Mouse (Mus musculus) myocyte (in vitro differentiated cells): ENCODE results near the gene Slc13a2. TPM values are rescaled to one million over a fixed set of nuclear protein-coding genes. Genes with fewer than 3 reads are reported as not detected.

Experiments
- H3K27me3 ChIP-seq: one replicate; pipeline ENCODE4 v1.6.1; 2011; ENCODE audit not compliant: control insufficient read depth, insufficient read depth, insufficient read length
- H3K36me3 ChIP-seq: one replicate; pipeline ENCODE4 v1.6.1; 2011; ENCODE audit not compliant: control insufficient read depth, insufficient read depth
- H3K4me2 ChIP-seq: one replicate; pipeline ENCODE4 v1.6.1; 2011; ENCODE audit warnings: low read depth, control low read depth
- H3K4me3 ChIP-seq: one replicate; pipeline ENCODE4 v1.5.1; 2011; ENCODE audit warnings: mild to moderate bottlenecking, control low read depth, moderate library complexity
- H3K79me2 ChIP-seq: one replicate; pipeline ENCODE4 v1.6.1; 2011; ENCODE audit not compliant: control insufficient read depth, insufficient read depth
- H3ac ChIP-seq: one replicate; pipeline ENCODE4 v1.6.1; 2011; ENCODE audit not compliant: control insufficient read depth, insufficient read length
- CEBPB ChIP-seq: IDR thresholded peaks from 2 replicates; pipeline ENCODE4 v1.6.1; 2011; ENCODE audit warnings: mild to moderate bottlenecking, moderate library complexity; ENCODE audit not compliant: poor library complexity, insufficient read depth, severe bottlenecking
- E2F4 ChIP-seq: IDR thresholded peaks from one replicate; pipeline ENCODE4 v1.6.1; 2011; ENCODE audit warnings: mild to moderate bottlenecking, control low read depth, moderate library complexity; ENCODE audit not compliant: insufficient read depth
- MAX ChIP-seq: IDR thresholded peaks from one replicate; pipeline ENCODE4 v1.6.1; 2011; ENCODE audit warnings: low read depth, mild to moderate bottlenecking, control low read depth
- MYOD1 ChIP-seq, 3 experiments: IDR thresholded peaks; one replicate each; pipeline ENCODE4 v1.6.1; 2011; ENCODE audit warnings: control low read depth in 2 of 3, low read depth in 2 of 3, mild to moderate bottlenecking in 2 of 3, moderate library complexity in 1 of 3; ENCODE audit not compliant: insufficient read length in 2 of 3, control insufficient read depth in 1 of 3
- MYOG ChIP-seq, 3 experiments: IDR thresholded peaks; one replicate each; pipeline ENCODE4 v1.6.1; 2011; ENCODE audit warnings: control low read depth in 2 of 3, low read depth in 2 of 3, mild to moderate bottlenecking in 2 of 3; ENCODE audit not compliant: insufficient read length in 2 of 3, control insufficient read depth in 1 of 3, insufficient read depth in 1 of 3
- POLR2A ChIP-seq: IDR thresholded peaks from one replicate; pipeline ENCODE4 v1.6.1; 2011; ENCODE audit warnings: low read depth, mild to moderate bottlenecking, control low read depth, moderate library complexity; ENCODE audit not compliant: insufficient read length
- POLR2AphosphoS2 ChIP-seq: IDR thresholded peaks from one replicate; pipeline ENCODE4 v1.6.1; 2011; ENCODE audit warnings: low read depth, control low read depth; ENCODE audit not compliant: insufficient read length
- REST ChIP-seq: IDR thresholded peaks from one replicate; pipeline ENCODE4 v1.6.1; 2011; ENCODE audit warnings: mild to moderate bottlenecking, control low read depth, moderate library complexity; ENCODE audit not compliant: insufficient read depth, insufficient read length
- SRF ChIP-seq: IDR thresholded peaks from one replicate; pipeline ENCODE4 v1.6.1; 2011; ENCODE audit warnings: low read depth; ENCODE audit not compliant: control insufficient read depth, insufficient read length
- TCF12 ChIP-seq: IDR thresholded peaks from one replicate; pipeline ENCODE4 v1.6.1; 2011; ENCODE audit warnings: mild to moderate bottlenecking, control low read depth; ENCODE audit not compliant: poor library complexity, insufficient read depth, severe bottlenecking
- TCF3 ChIP-seq: IDR thresholded peaks from one replicate; pipeline ENCODE4 v1.6.1; 2011; ENCODE audit warnings: low read depth, control low read depth; ENCODE audit not compliant: insufficient read length
- USF1 ChIP-seq: IDR thresholded peaks from one replicate; pipeline ENCODE4 v1.6.1; 2011; ENCODE audit warnings: low read depth, mild to moderate bottlenecking, control low read depth, moderate library complexity
- polyA plus RNA-seq: library from polyadenylated mRNA; unstranded; fragments of >200 nt; fragmentation: generic; extraction: Trizol; gene quantifications from one replicate; pipeline ENCODE4 v1.2.1, GENCODE M21; 2012; ENCODE audit warnings: missing spikeins

Slc13a2 gene
- polyA plus RNA-seq, 1 experiment: 0.01 TPM

DNA sequence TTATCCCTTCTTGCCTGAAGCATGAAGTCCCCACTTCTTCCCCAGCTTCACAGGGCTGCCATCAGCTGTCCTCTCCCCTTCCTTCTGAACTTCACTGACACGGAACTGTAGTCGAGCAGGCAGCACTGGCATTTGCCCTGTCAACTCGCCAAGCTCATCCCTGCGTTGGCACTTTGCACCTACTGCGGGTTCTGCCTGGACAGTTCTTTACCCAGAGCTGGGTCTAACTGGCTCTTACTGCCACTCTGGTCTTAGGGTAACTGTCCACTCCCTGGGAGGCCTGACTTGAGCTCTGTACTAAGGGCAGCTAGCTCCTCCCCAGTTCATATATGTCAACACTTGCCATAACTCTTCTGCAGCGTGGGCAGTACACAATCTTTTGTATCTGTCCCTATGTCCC is 5.2 kb downstream of the Slc13a2 start:
- Histone ChIP-seq H3K36me3 (no peaks in the 10 kb centered on the region), H3ac (no peak overlapping the region), H3K4me2 (no peak overlapping the region), H3K27me3 (no peaks in the 10 kb centered on the region), H3K4me3 (no peak overlapping the region), H3K79me2 (no peaks in the 10 kb centered on the region)
- TF ChIP-seq POLR2A: no peak
- no peak for TF ChIP-seq MAX
- no peak for TF ChIP-seq POLR2AphosphoS2

- Histone ChIP-seq H3K79me2 (no peaks in the 10 kb centered on the region), H3K4me3 (no peak overlapping the region), H3K36me3 (no peaks in the 10 kb centered on the region), H3K27me3 (no peaks in the 10 kb centered on the region), H3K4me2 (no peak overlapping the region), H3ac (no peak overlapping the region)
- TF ChIP-seq TCF3: no peak
- TF ChIP-seq SRF: no peak
- no peak for TF ChIP-seq REST
- no peak for TF ChIP-seq CEBPB
- TF ChIP-seq POLR2A: no peak
- no peak for TF ChIP-seq USF1
- TF ChIP-seq MAX: no peak
- TF ChIP-seq E2F4: no peak
- no peak for TF ChIP-seq POLR2AphosphoS2
- TF ChIP-seq MYOG (IDR thresholded peaks at IDR 0.05; ENCODE audit: control insufficient read depth in 1 of 3, insufficient read depth in 1 of 3, insufficient read length in 2 of 3, low read depth in 2 of 3): no peak
- TF ChIP-seq TCF12: no peak
- TF ChIP-seq MYOD1 (IDR thresholded peaks at IDR 0.05; ENCODE audit: control insufficient read depth in 1 of 3, insufficient read length in 2 of 3, low read depth in 2 of 3): no peak
Measured at GRCm38 (mm10) chr11:78412861-78413260, 9.2 kb downstream of the Slc13a2 start.

- TF ChIP-seq MAX (no peak), E2F4 (no peak), POLR2AphosphoS2 (no peak), POLR2A (no peak), TCF3 (no peak), TCF12 (no peak), CEBPB (no peak), MYOD1 (IDR thresholded peaks at IDR 0.05; ENCODE audit: control insufficient read depth in 1 of 3, insufficient read length in 2 of 3, low read depth in 2 of 3) (no peak), REST (no peak), SRF (no peak)
- no peak overlapping the region for H3ac ChIP-seq
- H3K27me3 ChIP-seq: no peaks in the 10 kb centered on the region
- no peaks in the 10 kb centered on the region for H3K79me2 ChIP-seq
- no peak overlapping the region for H3K4me2 ChIP-seq
- H3K36me3 ChIP-seq: no peaks in the 10 kb centered on the region
- no peak overlapping the region for H3K4me3 ChIP-seq
Measured at GRCm38 (mm10) chr11:78412324-78412850, 9.6 kb downstream of the Slc13a2 start.

DNA sequence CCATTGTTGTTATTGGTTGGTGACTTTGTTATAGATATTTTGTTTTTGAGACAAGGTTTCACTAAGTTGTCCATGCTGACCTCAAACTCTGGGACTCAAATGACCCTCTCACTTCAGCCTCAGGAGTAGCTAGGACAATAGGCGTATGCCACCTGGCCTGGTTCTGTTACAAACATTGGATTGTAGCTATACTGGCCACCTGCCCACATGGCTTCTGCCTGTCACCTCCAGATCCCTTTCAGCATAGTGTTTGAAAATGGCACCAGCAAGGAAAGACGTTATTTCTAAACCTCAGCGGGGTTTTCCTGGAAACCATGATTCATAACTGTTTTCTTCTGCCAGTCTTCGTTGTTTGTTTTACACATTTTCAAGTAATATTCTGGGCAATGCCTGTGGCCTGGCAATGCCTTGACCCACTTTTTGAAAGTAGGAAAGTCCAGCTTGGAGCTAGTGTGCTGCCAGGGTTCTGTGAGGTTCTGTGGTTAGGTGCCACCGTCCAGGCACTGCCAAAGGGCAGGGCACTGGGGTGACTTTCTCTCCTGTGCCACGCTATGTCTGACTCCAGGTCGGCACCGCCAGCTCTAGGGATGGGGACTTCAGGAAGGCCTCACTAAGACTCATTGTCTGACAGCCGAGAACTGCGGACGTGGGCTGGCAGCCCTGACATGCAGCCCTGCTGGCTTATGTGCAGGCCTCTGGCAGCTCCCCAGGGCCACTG is 10.3 kb downstream of the Slc13a2 start:
- no peak overlapping the region for H3K4me2 ChIP-seq
- H3K36me3 ChIP-seq: no peaks in the 10 kb centered on the region
- no peak overlapping the region for H3K4me3 ChIP-seq
- no peaks in the 10 kb centered on the region for H3K27me3 ChIP-seq
- H3ac ChIP-seq: no peak overlapping the region
- H3K79me2 ChIP-seq: no peaks in the 10 kb centered on the region
- TF ChIP-seq POLR2A (no peak), REST (no peak), TCF3 (no peak), MAX (no peak), TCF12 (no peak), POLR2AphosphoS2 (no peak), USF1 (no peak), MYOD1 (IDR thresholded peaks at IDR 0.05; ENCODE audit: control insufficient read depth in 1 of 3, insufficient read length in 2 of 3, low read depth in 2 of 3) (no peak), E2F4 (no peak), SRF (no peak), MYOG (IDR thresholded peaks at IDR 0.05; ENCODE audit: control insufficient read depth in 1 of 3, insufficient read depth in 1 of 3, insufficient read length in 2 of 3, low read depth in 2 of 3) (no peak), CEBPB (no peak)
